Mouse (Mus musculus) mouse trophoblast stem cell (cell line): ENCODE results near the gene Lgmn.

ENCODE experiments used
- in situ Hi-C, 2 experiments: fragments of 300-500 bp; cut with MseI, MboI; formaldehyde crosslinking; loops; 2 replicates in 1 of 2; 3 replicates in 1 of 2; pipeline ENCODE4 v1.15.1; 2025

Gene Lgmn

DNA sequence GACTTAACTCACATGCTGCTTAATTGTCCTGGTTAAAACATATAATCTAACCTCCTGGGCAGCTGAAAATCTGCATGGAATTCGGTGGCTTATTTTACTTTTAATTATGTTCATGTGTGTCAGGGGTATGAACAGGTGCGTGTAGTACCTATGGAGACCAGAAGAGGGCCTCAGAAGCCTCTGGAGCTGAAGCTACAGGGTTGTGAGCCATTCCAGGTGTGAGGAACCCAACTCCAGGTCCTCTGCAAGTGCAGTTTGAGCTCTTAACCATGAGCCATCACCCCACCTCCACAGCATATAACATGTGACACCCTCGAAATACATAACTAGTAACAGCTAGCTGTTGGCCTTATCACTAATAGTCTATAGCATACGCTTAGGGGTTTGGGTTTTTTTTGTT lies 47.6 kb downstream of the Lgmn start:
- in situ Hi-C loops: loop anchor here (5.0 to 25.0 kb wide), 2 partner anchors 70 to 380 kb away; no protein-coding TSS in a partner anchor

DNA sequence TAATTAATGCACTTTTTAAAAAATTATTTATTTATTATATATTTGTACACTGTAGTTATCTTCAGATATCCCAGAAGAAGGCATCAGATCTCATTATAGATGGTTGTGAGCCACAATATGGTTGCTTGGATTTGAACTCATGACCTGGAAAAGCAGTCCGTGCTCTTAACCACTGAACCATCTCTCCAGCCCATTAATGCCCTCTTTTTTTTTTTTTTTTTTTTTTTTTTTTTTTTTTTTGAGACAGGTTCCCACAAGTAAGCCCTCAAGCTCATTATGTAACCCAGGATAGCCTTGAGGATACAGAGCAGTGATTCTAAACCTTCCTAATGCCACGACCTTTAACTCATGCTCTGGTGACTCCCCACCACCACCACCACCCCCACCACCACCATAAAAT lies 48.5 kb downstream of the Lgmn start:
- in situ Hi-C loops: loop anchor here (5.0 to 25.0 kb wide), 2 partner anchors 71 to 379 kb away; no protein-coding TSS in a partner anchor

GRCm38 (mm10) chr12:102390042-102390441 lies 49.6 kb downstream of the Lgmn start:
- in situ Hi-C loops: loop anchor here (5.0 to 25.0 kb wide), 2 partner anchors 72 to 378 kb away; no protein-coding TSS in a partner anchor

GRCm38 (mm10) chr12:102387219-102387917 lies 52.2 kb downstream of the Lgmn start:
- in situ Hi-C loops: loop anchor here in 1 of 2 experiments (25.0 kb wide), 1 partner anchor 375 kb away; no protein-coding TSS in a partner anchor

- in situ Hi-C loops: loop anchor here in 1 of 2 experiments (25.0 kb wide), 1 partner anchor 373 kb away; no protein-coding TSS in a partner anchor
These were observed 54.8 kb downstream of the Lgmn start for GRCm38 (mm10) chr12:102384819-102385218.

GRCm38 (mm10) chr12:102383288-102383687 lies 56.3 kb downstream of the Lgmn start:
- in situ Hi-C loops: loop anchor here in 1 of 2 experiments (25.0 kb wide), 1 partner anchor 371 kb away; no protein-coding TSS in a partner anchor

DNA sequence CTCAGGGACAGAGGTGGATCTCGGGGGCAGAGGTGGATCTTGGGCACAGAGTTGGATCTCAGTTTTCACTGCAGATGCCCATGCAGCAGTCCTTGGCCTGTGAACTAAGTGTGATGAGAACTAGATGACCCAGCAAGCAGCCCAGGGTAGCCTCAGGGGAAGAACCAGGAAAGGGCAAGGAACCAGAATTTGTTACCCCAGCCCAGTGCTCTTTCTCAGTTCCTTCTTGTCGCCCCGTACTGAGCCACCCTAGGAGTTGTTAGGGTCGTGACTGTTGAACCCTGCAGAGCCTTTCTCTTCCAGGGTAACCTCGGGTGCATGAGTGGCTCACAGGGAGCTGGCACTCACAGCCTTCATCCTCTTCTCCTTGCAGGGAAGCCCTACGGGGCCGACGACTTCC lies 57.4 kb downstream of the Lgmn start:
- in situ Hi-C loops: loop anchor here in 1 of 2 experiments (25.0 kb wide), 1 partner anchor 370 kb away; no protein-coding TSS in a partner anchor

GRCm38 (mm10) chr12:102372322-102372721 lies 67.3 kb downstream of the Lgmn start:
- in situ Hi-C loops: loop anchor here in 1 of 2 experiments (25.0 kb wide), 1 partner anchor 360 kb away; no protein-coding TSS in a partner anchor

GRCm38 (mm10) chr12:102370931-102371500 lies 68.6 kb downstream of the Lgmn start:
- in situ Hi-C loops: loop anchor here in 1 of 2 experiments (25.0 kb wide), 1 partner anchor 359 kb away; no protein-coding TSS in a partner anchor

DNA sequence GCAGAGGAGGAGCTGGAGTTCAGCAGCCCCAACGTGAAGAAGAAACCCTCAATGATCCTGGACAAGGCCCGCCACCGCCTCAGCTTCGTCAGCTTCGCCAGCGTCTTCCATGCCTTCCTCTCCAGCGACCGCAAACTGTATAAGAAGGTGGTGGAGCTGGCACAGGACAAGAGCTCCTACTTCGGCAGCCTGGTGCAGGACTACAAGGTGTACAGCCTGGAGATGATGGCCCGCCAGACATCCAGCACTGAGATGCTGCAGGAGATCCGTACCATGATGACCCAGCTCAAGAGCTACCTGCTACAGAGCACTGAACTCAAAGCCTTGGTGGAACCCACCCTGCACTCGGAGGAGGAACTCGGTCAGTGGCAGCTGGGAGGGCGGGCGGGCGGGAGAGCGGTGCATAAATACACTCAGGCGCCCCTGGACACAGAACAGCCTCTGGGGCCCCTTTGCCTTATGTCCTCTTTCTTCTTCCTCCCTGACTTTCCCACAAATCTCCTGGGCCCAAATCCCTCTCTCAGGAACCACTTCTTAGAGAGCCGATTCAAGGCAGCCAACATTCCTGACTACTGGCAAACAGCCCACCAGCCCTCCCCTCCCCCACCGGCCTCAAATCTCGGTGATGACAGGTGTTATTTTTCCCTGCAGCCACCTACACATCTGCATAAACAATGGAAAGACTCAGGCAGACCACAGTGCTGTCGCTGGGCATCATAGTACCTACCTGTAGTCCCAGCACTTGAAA lies 70.0 kb downstream of the Lgmn start:
- in situ Hi-C loops: loop anchor here in 1 of 2 experiments (25.0 kb wide), 1 partner anchor 357 kb away; no protein-coding TSS in a partner anchor

GRCm38 (mm10) chr12:102368556-102368955 lies 71.1 kb downstream of the Lgmn start:
- in situ Hi-C loops: loop anchor here in 1 of 2 experiments (25.0 kb wide), 1 partner anchor 356 kb away; no protein-coding TSS in a partner anchor

DNA sequence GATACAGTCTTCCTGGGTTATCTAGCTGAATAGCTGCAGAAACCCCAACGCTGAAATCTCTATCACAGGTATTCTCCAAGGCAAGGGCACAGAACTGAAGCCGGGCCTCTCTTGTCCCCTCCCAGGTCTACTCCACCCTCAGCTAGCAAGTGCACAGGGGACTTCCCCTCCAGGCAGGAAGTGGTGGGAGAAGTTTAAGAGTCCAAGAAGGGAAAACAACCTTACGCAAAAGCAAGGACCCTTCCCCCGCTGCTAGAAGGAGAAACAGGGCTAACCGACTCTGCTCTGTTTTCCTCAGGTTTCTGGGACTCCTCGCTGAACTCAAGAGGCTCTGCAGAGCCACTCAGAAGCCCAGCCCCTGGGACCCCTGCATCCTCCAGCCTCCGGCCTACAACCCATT lies 71.5 kb downstream of the Lgmn start:
- in situ Hi-C loops: loop anchor here in 1 of 2 experiments (25.0 kb wide), 1 partner anchor 356 kb away; no protein-coding TSS in a partner anchor

DNA sequence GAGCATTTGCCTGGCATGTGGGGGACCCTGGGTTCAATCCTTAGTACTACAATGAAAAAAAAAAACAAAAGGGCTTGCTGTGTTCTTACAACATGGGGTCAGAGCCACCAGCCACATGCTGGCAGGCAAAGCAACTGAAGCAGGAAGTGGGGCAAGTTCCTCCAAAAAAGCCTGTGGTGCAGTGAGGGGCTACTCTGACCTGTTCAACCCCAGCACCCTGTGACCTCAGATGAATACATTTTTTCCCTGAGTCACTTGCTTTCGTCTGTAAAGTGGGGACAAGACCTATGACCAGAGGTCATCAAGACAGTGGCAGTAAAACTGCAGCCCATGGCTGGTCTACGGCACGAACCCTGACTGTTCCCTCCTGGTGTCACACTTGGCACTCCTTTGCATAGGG lies 72.5 kb downstream of the Lgmn start:
- in situ Hi-C loops: loop anchor here in 1 of 2 experiments (25.0 kb wide), 1 partner anchor 355 kb away; no protein-coding TSS in a partner anchor

- in situ Hi-C loops: loop anchor here in 1 of 2 experiments (25.0 kb wide), 1 partner anchor 354 kb away; no protein-coding TSS in a partner anchor
These were observed 73.3 kb downstream of the Lgmn start for GRCm38 (mm10) chr12:102366126-102366816.

DNA sequence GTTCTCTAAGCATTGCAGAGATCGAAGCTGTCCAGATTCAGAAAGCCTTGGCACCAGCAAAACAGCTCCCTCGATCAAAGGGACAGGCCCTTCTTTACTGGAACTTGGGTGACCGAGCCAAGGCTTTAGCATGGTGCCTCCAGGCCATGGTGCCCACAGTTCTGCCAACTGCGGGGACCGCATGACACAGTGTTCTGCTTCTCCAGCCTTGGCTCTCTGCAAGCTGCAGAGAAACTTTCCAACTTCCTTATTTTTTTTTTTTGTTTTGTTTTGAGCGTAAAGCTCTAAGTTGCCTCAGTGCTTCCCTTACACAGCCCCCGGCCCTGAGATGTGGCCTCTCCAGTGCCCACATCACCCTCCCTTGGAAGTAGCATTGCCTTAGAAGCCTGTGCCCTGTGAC lies 74.6 kb downstream of the Lgmn start:
- in situ Hi-C loops: loop anchor here in 1 of 2 experiments (25.0 kb wide), 1 partner anchor 353 kb away; no protein-coding TSS in a partner anchor

GRCm38 (mm10) chr12:102361189-102362161 lies 78.1 kb downstream of the Lgmn start:
- in situ Hi-C loops: loop anchor here in 1 of 2 experiments (25.0 kb wide), 1 partner anchor 349 kb away; no protein-coding TSS in a partner anchor

- in situ Hi-C loops: loop anchor here in 1 of 2 experiments (25.0 kb wide), 1 partner anchor 347 kb away; no protein-coding TSS in a partner anchor
These were observed 80.2 kb downstream of the Lgmn start for GRCm38 (mm10) chr12:102359390-102359789.

- in situ Hi-C loops: loop anchor here in 1 of 2 experiments (25.0 kb wide), 1 partner anchor 344 kb away; no protein-coding TSS in a partner anchor
These were observed 82.8 kb downstream of the Lgmn start for GRCm38 (mm10) chr12:102356781-102357180.

- in situ Hi-C loops: loop anchor here in 1 of 2 experiments (25.0 kb wide), 1 partner anchor 343 kb away; no protein-coding TSS in a partner anchor
These were observed 83.8 kb downstream of the Lgmn start for GRCm38 (mm10) chr12:102355784-102356183.
